Mouse (Mus musculus) T-helper 1 cell (primary cell): Measurements from ENCODE around the gene Ncbp3.

ENCODE experiments used
- in situ Hi-C: fragments of 300-600 bp; cut with MboI, MseI; formaldehyde crosslinking; loops from one replicate; pipeline ENCODE4 v1.15.1; 2025; ENCODE audit warnings: high pct_unique_total_duplicates

Gene Ncbp3

GRCm38 (mm10) chr11:73030821-73031498, 16.6 kb upstream of the Ncbp3 start:
- in situ Hi-C loops = no loop called here

DNA sequence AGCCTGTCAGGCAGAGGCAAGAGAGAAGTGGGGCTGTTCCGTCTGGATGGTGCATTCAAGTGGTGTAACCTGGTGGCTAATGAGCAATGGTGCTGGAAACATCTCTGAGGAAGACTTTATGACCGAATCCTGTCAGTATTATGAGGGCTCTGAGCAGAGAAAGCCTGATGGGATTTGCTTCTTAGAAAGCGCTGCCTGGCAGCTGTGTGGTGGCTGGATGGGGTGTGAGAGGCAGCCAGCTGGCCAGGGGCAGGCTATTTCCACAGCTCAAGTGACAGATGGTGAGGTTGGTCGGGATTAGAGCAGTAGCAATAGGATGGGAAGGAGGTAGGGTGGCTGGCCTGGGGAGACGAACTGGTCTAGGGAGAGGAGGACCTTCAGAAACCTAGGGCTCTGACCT, 16.0 kb upstream of the Ncbp3 start:
- in situ Hi-C loops = no loop called here

- in situ Hi-C loops = no loop called here
These were observed 11.5 kb upstream of the Ncbp3 start for GRCm38 (mm10) chr11:73036077-73036476.

DNA sequence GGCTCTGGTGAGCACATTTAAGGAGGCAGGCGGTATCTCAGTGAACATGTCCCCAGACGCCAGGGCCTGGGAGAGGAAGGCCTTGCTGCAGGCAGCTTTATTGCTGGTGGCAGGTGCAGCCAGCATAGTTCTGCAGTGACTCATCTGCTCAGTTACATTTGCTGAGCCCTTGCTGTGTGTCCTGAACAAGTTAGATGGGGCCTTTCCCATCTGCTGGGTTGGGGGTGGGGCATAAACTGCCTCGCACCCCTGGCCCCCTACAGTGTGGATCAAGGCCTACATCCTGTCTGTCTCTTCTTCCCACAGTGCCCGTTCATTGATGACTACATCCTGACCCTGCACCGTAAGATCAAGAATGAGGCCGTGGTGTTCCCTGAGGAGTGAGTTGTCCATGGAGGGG, 10.7 kb upstream of the Ncbp3 start:
- in situ Hi-C loops = no loop called here

- in situ Hi-C loops = no loop called here
These were observed 9.9 kb upstream of the Ncbp3 start for GRCm38 (mm10) chr11:73037691-73038090.

DNA sequence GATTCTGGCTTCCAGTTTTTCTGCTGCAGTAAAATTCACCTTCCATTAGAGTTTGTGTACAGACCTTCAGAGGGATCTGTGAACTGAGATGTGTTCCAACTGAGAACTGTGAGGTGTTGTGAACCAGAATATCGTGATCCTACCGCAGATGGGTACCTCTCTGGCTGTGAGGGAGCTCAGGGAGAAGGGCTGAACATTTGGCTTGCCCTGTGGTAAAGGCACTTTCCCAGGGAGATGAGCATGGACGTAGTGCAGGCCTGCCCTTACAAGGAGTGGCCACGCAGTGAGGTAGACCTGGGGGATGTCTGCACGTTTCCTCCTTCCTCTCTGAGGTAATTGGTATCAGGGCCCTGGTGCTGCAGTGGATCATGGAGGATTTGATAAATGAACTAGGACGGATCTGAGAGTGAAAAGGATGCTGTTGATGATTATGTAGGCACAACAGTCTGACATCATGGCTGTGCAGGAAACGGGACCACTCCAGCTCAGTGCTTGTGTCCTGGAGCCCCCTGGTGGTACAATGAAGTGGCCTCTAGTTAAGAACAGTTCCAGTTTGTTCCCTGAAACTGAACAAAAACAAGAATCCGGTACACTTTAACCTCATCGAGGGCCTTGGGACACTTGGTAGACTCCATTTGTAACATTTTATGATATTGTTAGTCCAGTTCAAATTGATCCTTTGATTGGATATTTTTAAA, 8.3 kb upstream of the Ncbp3 start:
- in situ Hi-C loops = no loop called here

DNA sequence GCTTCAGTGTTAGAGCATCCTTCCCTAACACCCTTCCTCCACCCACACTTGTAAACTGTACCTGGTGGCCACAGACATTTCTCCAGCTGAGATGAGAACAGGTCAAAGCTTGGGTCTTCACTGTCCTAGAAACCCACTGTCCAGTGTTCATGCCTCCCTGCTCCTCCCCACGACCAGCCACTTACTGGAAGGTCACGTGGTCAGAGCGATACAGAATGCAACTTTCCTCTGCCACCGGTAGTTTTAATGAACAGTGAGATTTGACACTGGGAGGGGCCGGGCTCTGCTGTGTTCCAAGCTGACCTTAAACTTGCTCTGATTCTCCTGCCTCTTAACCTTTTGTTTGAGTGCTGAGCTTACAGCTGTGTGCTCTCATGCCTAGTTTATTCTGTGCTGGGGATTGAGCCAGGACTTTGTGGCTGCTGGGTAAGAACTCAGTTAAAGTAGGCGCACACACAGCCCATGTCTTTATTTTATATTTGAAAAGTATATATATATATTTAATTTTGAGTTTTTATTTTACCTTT, 3.3 kb upstream of the Ncbp3 start:
- in situ Hi-C loops = loop anchor here (10.0 kb wide), 1 partner anchor 469 kb away; no protein-coding TSS in a partner anchor

- in situ Hi-C loops = loop anchor here (10.0 kb wide), 1 partner anchor 470 kb away; no protein-coding TSS in a partner anchor
These were observed 2.8 kb upstream of the Ncbp3 start for GRCm38 (mm10) chr11:73044789-73045188.

DNA sequence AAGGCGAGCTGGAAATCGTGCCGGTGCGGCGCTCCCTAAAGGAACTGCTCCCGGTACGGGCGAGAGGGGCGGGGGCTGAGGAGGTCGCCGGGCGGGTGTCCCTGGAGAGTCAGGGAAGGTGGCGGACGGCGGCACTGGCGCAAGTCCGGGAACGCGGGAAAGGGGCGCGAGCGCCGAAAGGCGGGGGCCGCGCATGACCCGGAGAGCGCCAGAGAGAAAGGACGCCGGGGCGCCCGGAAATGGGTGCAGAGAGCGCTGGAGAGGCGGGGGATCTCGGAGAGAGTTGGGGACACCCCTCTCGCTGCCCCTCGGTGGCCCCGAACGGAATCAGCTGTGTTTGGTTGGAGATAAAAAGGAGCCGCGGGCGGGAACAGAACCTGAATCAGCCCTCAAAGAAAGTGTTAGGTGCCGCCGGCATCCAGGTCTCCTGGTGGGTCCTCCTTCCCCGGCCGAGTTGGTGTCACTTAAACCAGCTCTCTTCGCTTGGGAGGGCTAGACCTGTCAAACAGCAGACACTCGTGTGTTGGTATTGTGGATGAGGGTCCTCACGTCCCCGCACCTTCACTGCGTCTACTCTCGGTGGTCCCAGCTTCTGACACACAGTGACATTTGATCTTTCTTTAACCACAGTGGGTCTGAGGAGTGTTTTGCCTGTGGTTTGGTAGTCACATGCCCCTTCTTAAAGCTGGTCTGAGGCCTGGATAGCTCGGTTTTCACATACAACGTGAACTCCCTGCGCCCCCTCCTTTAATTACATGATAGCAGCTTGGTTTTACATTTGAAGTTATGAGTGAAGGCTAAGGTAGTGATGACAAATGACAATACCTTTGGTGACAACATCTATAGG, 670 bp downstream of the Ncbp3 start:
- in situ Hi-C loops = loop anchor here (10.0 kb wide), 1 partner anchor 473 kb away; no protein-coding TSS in a partner anchor

- in situ Hi-C loops = loop anchor here (10.0 kb wide), 1 partner anchor 475 kb away; no protein-coding TSS in a partner anchor
These were observed 1.8 kb downstream of the Ncbp3 start for GRCm38 (mm10) chr11:73049335-73049734.

DNA sequence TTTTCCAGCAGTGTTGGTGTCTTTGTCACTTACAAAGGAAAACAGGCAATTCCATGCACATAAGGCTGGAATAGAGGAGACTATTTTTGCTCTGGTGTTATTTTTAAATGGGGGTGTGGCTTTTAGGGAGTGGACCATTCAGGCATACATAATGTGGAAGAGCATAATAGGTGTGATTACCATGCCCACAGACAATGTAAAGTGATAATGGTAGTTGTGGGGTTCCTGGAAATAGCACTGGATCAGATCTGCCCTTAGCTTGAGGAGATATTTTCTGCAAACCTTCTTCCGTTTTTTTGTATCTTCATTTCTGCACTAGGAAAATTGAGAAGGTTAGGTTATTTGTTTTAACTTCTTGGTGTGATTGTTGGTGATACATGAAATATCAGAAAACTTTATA, 5.2 kb downstream of the Ncbp3 start:
- in situ Hi-C loops = no loop called here

DNA sequence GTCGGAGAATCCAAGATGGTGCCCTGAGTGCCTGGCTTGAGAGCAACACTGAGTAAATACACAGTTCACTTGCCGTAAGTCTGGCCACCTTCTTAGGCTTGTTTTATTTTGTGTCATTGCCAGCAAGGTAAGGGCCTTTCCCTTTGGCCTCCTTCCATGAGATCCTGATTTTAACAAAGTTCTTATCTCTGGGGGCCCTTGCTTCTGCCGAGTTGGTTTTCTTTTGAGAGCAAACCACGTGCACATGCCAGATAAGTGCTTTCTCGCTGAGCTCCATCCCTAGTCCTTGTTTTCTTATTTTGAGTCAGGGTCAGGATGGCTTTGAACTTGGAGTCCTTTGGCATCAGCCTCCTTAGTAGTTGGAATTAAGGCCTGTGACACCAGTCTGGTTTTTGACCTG, 10.1 kb downstream of the Ncbp3 start:
- in situ Hi-C loops = no loop called here

GRCm38 (mm10) chr11:73059630-73060029, 12.0 kb downstream of the Ncbp3 start:
- in situ Hi-C loops = no loop called here

- in situ Hi-C loops = no loop called here
These were observed 13.8 kb downstream of the Ncbp3 start for GRCm38 (mm10) chr11:73061413-73061812.

DNA sequence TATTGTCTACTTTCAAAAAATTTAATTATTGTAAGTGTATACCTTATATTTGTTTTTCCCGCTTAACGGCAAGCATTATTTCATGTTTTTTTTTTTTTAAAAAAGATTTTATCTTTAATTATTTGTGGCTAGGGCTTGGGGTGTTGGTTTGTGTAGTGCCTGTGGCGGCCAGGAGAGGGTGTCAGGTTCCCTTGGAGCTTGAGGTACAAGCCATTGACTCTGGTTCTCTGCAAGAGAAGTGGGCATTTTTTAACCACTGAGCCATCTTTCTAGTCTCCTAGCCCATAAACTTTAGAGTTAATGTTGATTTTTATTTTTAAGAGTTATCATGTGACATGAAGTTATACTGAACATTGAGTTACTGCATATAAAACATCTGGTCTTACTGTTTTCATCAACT, 24.3 kb downstream of the Ncbp3 start:
- in situ Hi-C loops = loop anchor here (5.0 to 10.0 kb wide), 2 partner anchors 55 to 197 kb away; no protein-coding TSS in a partner anchor

- in situ Hi-C loops = loop anchor here (10.0 kb wide), 1 partner anchor 201 kb away; no protein-coding TSS in a partner anchor
These were observed 28.7 kb downstream of the Ncbp3 start for GRCm38 (mm10) chr11:73076295-73076694.

GRCm38 (mm10) chr11:73076733-73077132, 29.1 kb downstream of the Ncbp3 start:
- in situ Hi-C loops = loop anchor here (10.0 kb wide), 1 partner anchor 202 kb away; no protein-coding TSS in a partner anchor

- in situ Hi-C loops = loop anchor here (10.0 kb wide), 1 partner anchor 202 kb away; no protein-coding TSS in a partner anchor
These were observed 29.7 kb downstream of the Ncbp3 start for GRCm38 (mm10) chr11:73077211-73077720.

- in situ Hi-C loops = loop anchor here (10.0 kb wide), 1 partner anchor 204 kb away; no protein-coding TSS in a partner anchor
These were observed 31.0 kb downstream of the Ncbp3 start for GRCm38 (mm10) chr11:73078615-73079014.

DNA sequence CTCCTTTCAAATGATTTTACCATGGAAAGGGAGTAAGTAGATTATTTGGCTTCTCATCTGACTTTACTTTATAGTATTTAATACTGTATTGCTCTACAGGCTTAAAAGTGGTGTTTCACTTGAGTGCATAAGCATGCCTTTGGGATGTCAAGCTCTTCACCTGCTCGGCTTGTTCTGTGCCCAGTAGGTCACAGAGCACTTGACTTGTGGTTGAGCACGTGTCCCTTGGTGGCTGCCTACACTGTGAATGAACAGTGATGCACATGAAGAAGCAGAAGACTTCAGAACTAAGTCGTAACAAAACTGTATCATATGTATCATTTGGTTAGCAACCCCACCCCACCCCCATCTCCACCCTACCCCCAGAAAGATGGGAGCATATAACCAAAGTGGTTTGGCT, 32.7 kb downstream of the Ncbp3 start:
- in situ Hi-C loops = no loop called here

DNA sequence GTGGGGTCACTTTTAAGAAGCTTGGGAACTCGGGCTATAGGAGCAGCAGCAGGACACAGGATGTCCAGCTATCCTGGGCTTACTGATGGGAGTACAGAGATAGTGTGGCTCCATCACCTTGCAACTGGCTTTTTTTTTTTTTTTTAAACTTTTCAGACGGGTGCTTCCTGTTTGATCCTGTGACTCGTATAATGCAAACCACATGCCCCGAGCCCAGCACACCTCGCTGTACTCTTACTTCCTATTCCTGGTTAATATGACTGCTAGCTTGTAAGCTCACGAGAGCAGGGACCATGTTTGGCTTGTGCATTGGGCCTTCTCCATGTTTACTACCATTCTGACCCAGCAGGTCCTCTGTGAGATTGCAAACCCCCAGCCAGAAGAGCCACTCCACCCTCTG, 36.7 kb downstream of the Ncbp3 start:
- in situ Hi-C loops = no loop called here
